Mouse (Mus musculus) heart, postnatal 10 days (tissue): ENCODE results near the gene Trpm5. TPM values are rescaled to one million over a fixed set of nuclear protein-coding genes. Genes with fewer than 3 reads are reported as not detected.

Source experiments
- DNase-seq, 2 experiments: peaks; one replicate each; pipeline ENCODE4 v3.0.0; 2021
- intact Hi-C: fragments of 180-260 bp; cut with DNase I; formaldehyde crosslinking; loops from one replicate; pipeline ENCODE4 v1.15.1; 2025
- total RNA-seq, 2 experiments: library from RNA; stranded (reverse); gene quantifications; 2 replicates each; pipeline ENCODE4 v1.2.3; 2021

Gene Trpm5
- total RNA-seq, 2 experiments from 2014 or later, result 0.43 to 0.62 TPM

DNA sequence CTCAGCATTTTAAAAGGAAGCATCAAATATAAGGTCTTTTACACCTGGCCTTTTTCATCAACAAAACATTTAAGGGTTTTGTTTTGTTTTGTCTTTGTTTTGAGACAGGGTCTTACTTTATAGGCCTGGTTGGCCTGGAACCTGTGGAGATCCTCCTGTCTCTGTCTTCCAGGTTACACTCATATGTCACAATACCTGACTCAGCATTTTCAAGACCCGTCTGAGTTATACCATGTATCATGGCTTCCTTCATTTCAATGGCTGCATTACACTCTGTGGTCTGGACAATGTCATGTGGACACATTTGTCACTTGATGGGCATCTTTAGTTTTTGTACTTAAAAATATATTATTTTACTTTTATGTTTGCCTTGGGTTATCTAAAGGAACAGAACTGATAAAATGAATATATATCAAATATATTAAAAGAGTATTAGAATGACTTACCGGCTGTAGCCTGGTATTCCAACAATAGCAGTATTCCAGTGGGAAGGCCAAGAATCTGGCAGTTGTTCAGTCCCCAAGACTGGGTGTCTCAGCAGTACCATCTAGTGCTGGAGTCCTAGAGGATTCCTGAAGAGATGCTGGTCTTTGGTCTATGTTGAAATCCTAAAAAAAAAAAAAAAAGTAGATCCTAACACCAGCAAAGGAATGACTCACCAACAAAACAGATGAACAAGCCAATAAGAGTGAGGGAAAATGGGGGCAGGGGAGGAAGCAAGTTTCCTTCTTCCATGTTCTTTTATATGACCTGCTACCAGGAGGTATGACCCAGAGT lies 50.2 kb downstream of the Trpm5 start:
- intact Hi-C loops, result no loop called here
- DNase-seq, result no peak

DNA sequence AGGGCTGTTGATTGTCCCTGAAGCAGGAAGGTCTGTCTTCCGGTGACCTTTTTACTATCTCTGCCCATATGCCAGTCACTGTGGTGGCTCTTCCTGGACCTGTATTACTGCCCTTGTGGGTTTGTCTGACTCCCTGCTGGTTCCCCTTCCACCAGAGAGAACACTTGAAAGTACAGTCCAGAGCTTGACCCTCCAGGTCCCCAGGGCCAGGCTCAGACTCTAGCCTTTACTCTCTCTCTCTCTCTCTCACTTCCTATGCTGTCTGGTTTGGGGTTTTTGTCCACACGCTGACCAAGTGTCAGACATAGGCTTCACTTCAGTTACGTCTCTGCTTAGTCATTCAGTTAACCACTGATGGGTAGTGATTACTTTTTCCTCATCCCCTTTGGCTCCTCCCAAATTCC lies 51.5 kb downstream of the Trpm5 start:
- no peak for DNase-seq
- intact Hi-C loops, result loop anchor here (1.0 kb wide), 1 partner anchor 9 kb away; the partner anchor contains the start of gene Cd81

GRCm38 (mm10) chr7:143042089-143042488 lies 52.4 kb downstream of the Trpm5 start:
- DNase-seq, result peak; percentile 84 to 87
- intact Hi-C loops, result loop anchor here (1.0 kb wide), 1 partner anchor 10 kb away; the partner anchor contains the start of gene Cd81

- DNase-seq, result peak in 1 of 2 experiments; percentile 41
- intact Hi-C loops, result no loop called here
These were observed 53.2 kb downstream of the Trpm5 start for GRCm38 (mm10) chr7:143041138-143041822.

DNA sequence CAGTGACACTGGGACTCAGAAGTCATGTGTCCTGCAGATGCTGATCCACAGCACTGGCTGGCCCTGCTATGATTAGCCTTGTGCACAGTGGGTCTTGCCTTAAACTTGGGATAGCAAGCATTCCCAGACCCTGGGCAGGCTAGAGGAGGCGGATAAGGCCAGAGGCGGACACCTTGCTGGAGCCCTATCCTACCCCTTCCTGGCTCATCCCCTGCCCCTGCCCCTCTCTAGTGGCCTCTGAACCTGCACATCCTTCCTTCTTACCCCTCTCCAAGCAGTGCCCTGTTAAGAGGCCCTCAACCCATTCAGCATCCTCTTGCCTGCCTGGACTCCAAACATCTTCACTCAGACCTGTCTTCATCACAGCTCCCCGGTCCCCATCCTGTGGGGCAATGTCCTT lies 53.9 kb downstream of the Trpm5 start:
- no peak for DNase-seq
- intact Hi-C loops, result no loop called here

GRCm38 (mm10) chr7:143038174-143038931 lies 56.1 kb downstream of the Trpm5 start:
- no peak for DNase-seq
- intact Hi-C loops, result no loop called here

- no peak for DNase-seq
- intact Hi-C loops, result no loop called here
These were observed 57.1 kb downstream of the Trpm5 start for GRCm38 (mm10) chr7:143037306-143037705.

DNA sequence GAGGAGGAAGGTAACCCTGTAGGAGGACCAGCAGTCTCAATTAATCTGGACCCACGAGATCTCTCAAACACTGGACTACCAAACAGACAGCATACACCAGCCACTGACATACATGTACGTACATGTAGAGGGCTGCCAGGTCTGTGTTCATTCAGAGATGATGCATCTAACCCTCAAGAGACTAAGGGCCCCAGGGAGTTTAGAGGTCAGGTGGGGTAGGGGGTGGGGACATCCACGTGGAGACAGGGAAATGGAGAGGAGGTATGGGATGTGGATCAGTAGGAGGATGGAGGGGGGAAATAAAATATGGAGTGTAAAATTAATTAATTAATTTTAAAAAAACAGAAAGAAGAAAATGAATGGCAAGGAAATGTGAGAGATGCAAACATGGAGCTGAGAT lies 57.7 kb downstream of the Trpm5 start:
- intact Hi-C loops, result no loop called here

GRCm38 (mm10) chr7:143034519-143035450 lies 59.7 kb downstream of the Trpm5 start:
- DNase-seq, result peak in 1 of 2 experiments; percentile 27
- intact Hi-C loops, result loop anchor here (2.0 kb wide), 1 partner anchor 18 kb away; no protein-coding TSS in a partner anchor

More for the DNA sequence above, 57.7 kb downstream of the Trpm5 start:
- DNase-seq, result no peak

DNA sequence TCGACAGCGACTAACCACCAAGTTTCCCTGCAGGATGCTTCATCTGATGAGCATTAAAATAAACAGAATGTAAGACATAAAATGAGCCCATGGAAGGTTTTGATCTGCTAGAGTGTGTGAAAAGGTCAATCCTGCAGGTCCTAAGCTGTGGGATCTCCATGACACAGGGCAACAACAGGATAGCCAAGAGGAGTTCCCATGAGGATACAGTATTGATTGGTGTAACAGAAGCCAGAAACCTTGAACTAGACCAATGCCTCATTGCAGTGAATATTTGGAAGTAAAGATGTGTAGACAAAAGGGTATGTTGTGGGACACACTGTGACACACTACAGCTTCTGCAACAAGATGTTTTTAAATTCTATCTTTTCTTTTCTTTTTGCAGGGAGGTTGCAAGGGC lies 60.3 kb downstream of the Trpm5 start:
- intact Hi-C loops, result loop anchor here (2.0 kb wide), 1 partner anchor 17 kb away; no protein-coding TSS in a partner anchor
- no peak for DNase-seq

DNA sequence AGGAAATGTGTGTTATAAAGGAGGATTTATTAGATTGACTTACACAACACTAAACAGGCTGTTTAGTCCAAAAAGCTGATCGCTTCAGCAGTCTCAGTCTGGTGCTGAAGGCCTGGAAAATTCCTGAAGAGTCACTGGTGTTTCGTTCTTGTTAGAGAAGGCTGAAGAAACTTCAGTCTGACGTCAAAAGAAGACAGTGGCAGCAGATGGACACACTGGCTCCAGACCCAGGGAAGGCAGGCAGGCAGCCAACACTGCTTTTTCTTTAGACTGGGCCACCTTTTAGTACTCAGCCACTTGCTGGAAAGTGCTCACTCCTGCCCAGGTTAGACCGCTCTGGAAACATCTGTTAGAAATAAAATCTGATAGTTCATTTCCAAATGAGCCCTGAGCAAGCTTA lies 60.9 kb downstream of the Trpm5 start:
- intact Hi-C loops, result no loop called here
- DNase-seq, result peak; percentile 48 to 57

DNA sequence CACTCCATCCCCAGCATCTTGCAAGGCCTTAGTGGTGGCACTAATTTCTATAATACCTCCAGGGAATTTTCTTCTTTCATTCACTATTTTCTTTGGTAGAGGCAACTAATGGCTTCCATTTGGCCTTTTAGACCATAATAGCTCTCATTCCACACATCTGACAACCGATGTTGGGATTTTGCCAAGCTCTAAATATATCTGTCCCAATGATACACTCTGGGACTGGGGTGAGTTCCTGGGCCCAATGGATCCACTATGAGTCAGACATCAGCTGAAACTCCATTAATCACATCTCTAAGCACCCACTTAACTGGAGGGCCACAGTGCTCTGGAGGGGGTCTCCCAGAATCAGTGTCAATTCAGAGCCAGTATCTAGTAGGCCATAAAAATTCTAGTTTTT lies 62.6 kb downstream of the Trpm5 start:
- DNase-seq, result peak; percentile 63 to 64
- intact Hi-C loops, result no loop called here

- intact Hi-C loops, result no loop called here
- DNase-seq, result no peak
These were observed 67.2 kb downstream of the Trpm5 start for GRCm38 (mm10) chr7:143027196-143027595.

DNA sequence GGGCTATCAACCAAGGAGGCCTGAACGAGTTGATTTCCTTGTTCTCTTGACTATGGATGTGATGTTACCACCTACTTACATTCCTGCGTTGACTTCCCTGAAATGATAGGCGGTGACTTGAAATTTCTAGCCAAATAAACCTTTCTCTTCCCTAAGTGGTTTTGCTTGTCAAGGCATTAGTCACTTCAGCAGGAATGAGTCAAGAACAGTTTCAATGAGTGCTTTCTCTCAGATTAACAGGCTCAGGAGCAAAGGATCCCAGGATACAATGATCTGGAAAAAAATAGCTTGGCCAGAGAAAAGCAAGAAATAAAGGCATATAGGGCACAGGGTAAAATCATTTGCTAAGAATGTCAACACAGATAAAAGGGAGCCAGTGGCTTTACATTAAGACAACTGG lies 68.9 kb downstream of the Trpm5 start:
- intact Hi-C loops, result no loop called here
- no peak for DNase-seq

- DNase-seq, result no peak
- intact Hi-C loops, result no loop called here
These were observed 70.1 kb downstream of the Trpm5 start for GRCm38 (mm10) chr7:143024293-143024692.

DNA sequence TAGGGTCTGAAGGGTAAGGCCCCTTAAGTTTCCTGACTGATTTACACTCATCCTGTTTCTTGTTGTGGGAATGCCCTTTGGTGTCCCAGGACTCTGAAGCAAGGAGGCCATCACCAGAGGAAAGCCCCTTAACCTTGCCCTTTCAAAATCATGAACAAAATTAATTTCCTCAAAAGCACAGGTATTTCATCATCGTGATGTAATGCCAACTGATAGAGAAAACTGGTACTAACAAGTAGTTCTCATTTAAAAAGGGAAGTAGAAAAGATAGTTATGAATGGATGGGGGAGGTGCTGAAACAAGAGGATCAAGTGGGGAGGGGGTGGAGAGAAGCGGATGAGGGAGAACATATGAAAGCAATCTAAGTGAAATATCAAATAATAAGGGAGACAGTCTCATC lies 70.9 kb downstream of the Trpm5 start:
- no peak for DNase-seq
- intact Hi-C loops, result no loop called here

- no peak for DNase-seq
- intact Hi-C loops, result no loop called here
These were observed 72.9 kb downstream of the Trpm5 start for GRCm38 (mm10) chr7:143021356-143022164.

DNA sequence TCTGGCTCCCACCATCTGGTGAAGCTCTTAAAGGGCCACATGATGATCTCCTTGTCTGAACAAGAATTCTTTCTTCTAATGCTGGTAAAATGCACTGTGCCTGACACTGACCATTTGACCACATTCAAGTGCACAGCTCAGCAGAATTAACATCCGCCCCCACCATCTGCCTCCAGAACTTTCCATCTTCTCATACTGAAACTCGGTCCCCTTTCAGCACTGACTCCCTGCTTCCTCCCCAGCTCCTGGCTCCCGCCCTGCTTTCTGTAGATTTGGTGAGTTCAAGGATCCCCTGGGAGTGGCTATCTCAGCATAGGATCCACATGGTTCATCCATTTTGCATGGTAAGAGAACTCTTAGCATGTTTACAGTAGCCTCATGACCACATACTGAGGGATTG lies 73.7 kb downstream of the Trpm5 start:
- intact Hi-C loops, result no loop called here

DNA sequence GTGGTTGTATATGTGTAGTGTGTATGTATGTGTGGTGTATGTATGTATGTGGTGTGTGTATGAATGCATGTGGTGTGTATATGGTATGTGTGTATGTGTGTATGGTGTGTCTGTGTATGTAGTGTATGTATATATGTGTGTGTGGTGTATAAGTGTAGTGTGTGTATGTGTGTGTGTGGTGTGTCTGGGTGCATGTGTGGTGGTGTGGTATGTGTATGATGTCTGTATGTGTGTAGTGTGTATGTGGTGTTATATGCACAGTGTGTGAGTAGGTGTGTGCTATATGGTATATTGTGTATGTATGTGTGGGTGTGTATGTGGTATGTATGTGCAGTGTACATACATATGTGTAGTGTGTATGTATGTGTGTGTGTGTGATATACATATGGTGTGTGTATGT lies 74.4 kb downstream of the Trpm5 start:
- intact Hi-C loops, result no loop called here
- DNase-seq, result no peak

More for the DNA sequence above, 73.7 kb downstream of the Trpm5 start:
- DNase-seq, result no peak
